Mouse (Mus musculus) ES-Bruce4 (cell line): ENCODE data around the gene Fxyd5. TPM values are rescaled to one million over a fixed set of nuclear protein-coding genes. Genes with fewer than 3 reads are reported as not detected.
A peak's percentile ranks its signal among the peaks of the same experiment; 100 is the strongest.

Source experiments
- H3K27ac ChIP-seq: 2 replicates; pipeline ENCODE4 v1.5.1; 2012; ENCODE audit warnings: low read length, inconsistent platforms; ENCODE audit not compliant: insufficient read depth
- H3K27me3 ChIP-seq: 2 replicates; pipeline ENCODE4 v1.6.1; 2012; ENCODE audit warnings: mild to moderate bottlenecking, low read length, inconsistent platforms; ENCODE audit not compliant: control insufficient read depth, poor library complexity, insufficient read depth, severe bottlenecking
- H3K36me3 ChIP-seq: 2 replicates; pipeline ENCODE4 v1.6.1; 2012; ENCODE audit warnings: inconsistent platforms, mild to moderate bottlenecking, low read length, moderate library complexity; ENCODE audit not compliant: control insufficient read depth, poor library complexity, insufficient read depth, severe bottlenecking
- H3K4me1 ChIP-seq: one replicate; pipeline ENCODE4 v1.8.1; 2011; ENCODE audit warnings: low read length; ENCODE audit not compliant: control insufficient read depth, insufficient read depth
- H3K4me3 ChIP-seq: 2 replicates; pipeline ENCODE4 v1.5.1; 2011; ENCODE audit warnings: low read depth, mild to moderate bottlenecking, low read length
- H3K9ac ChIP-seq: 2 replicates; pipeline ENCODE4 v1.6.1; 2012; ENCODE audit warnings: low read depth, mild to moderate bottlenecking, inconsistent platforms; ENCODE audit not compliant: poor library complexity, severe bottlenecking
- H3K9me3 ChIP-seq: replicated peaks from 2 replicates; pipeline ENCODE4 v1.6.1; 2012; ENCODE audit warnings: mild to moderate bottlenecking, low read length, inconsistent platforms; ENCODE audit not compliant: control insufficient read depth, poor library complexity, insufficient read depth, severe bottlenecking
- CTCF ChIP-seq: IDR thresholded peaks from one replicate; pipeline ENCODE4 v1.8.1; 2011; ENCODE audit warnings: low read depth, low read length
- EP300 ChIP-seq: IDR thresholded peaks from 2 replicates; pipeline ENCODE4 v1.6.1; 2011; ENCODE audit warnings: low read depth, low read length; ENCODE audit not compliant: insufficient read depth
- POLR2A ChIP-seq: IDR thresholded peaks from one replicate; pipeline ENCODE4 v1.8.1; 2011; ENCODE audit warnings: low read length; ENCODE audit not compliant: insufficient read depth
- polyA plus RNA-seq: library from polyadenylated mRNA; stranded (reverse); fragments of >200 nt; gene quantifications from 2 replicates; pipeline ENCODE4 v1.2.4, GENCODE M21; 2011; ENCODE audit warnings: low read depth; ENCODE audit not compliant: missing spikeins, insufficient read depth, insufficient read length

The Fxyd5 gene
- polyA plus RNA-seq, 1 experiment, result 6.0 TPM

DNA sequence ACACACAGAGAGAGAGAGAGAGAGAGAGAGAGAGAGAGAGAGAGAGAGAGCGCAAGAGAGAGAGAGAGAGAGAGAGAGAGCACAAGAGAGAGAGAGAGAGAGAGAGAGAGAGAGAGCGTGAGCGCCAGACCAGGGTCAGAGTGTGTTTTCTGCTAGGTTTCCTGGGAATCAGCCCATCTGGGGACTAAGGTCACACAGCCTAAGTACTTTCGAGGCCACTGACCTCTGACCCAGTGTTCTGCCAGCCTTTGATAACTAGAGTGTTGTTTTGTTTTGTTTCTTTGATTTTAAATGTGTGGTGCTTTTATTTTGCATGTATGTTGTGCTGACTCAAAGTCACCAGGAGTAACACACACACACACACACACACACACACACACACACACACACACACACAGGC is 13.6 kb upstream of the Fxyd5 start:
- no peak overlapping the region for H3K4me3 ChIP-seq
- H3K36me3 ChIP-seq, result no peaks in the 10 kb centered on the region
- no peak for TF ChIP-seq CTCF
- no peak for TF ChIP-seq EP300
- TF ChIP-seq POLR2A, result no peak
- H3K9ac ChIP-seq, result no peak overlapping the region
- no peaks in the 10 kb centered on the region for H3K9me3 ChIP-seq
- no peaks in the 10 kb centered on the region for H3K4me1 ChIP-seq
- no peak overlapping the region for H3K27ac ChIP-seq
- H3K27me3 ChIP-seq, result peaks cover 10% of the 10 kb centered on the region

DNA sequence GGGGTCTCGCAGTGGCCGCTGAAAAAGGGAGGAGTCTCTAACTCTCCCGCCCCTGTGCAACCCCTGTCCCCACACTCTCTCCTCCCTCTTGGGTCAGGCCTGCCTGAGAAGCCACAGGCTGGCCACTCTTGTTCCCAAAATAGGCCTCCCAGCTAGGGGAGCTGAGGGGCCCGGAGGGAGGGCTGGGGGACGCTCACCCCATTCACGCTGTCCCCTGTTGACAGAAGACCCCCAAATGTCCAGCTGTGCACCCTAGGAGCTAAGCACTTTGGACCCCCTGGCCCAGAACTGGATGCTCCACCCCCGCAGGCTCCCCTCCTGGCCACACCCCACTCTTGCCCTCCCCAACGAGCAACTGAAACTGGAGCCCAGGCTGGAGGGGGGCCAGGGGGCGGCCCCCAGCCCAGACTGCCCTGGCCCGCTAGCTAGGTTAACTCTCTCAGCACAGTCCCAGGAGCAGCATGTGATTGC is 13.1 kb upstream of the Fxyd5 start:
- Histone ChIP-seq H3K27ac (no peak overlapping the region), H3K9ac (no peak overlapping the region), H3K4me1 (no peaks in the 10 kb centered on the region), H3K36me3 (no peaks in the 10 kb centered on the region), H3K9me3 (no peaks in the 10 kb centered on the region), H3K27me3 (peaks cover 11% of the 10 kb centered on the region), H3K4me3 (no peak overlapping the region)
- TF ChIP-seq EP300, result no peak
- TF ChIP-seq CTCF, result no peak
- no peak for TF ChIP-seq POLR2A

GRCm38 (mm10) chr7:31054661-31055320 is 12.5 kb upstream of the Fxyd5 start:
- Histone ChIP-seq H3K9me3 (no peaks in the 10 kb centered on the region), H3K36me3 (no peaks in the 10 kb centered on the region), H3K27me3 (peaks cover 11% of the 10 kb centered on the region), H3K27ac (no peak overlapping the region), H3K9ac (no peak overlapping the region), H3K4me1 (no peaks in the 10 kb centered on the region), H3K4me3 (no peak overlapping the region)
- no peak for TF ChIP-seq CTCF
- TF ChIP-seq EP300, result no peak
- TF ChIP-seq POLR2A, result no peak

- no peaks in the 10 kb centered on the region for H3K36me3 ChIP-seq
- no peak overlapping the region for H3K9ac ChIP-seq
- no peaks in the 10 kb centered on the region for H3K9me3 ChIP-seq
- H3K27me3 ChIP-seq, result peaks cover 11% of the 10 kb centered on the region
- TF ChIP-seq POLR2A (no peak), EP300 (no peak), CTCF (no peak)
- H3K27ac ChIP-seq, result no peak overlapping the region
- no peak overlapping the region for H3K4me3 ChIP-seq
- H3K4me1 ChIP-seq, result no peaks in the 10 kb centered on the region
These were observed 11.7 kb upstream of the Fxyd5 start for GRCm38 (mm10) chr7:31053882-31054447.

- Histone ChIP-seq H3K9ac (0 out of 2 replicates have a peak overlapping the region, but pooled peaks have one; percentile 10), H3K9me3 (no peaks in the 10 kb centered on the region), H3K36me3 (no peaks in the 10 kb centered on the region), H3K27ac (no peak overlapping the region), H3K27me3 (peaks cover 11% of the 10 kb centered on the region), H3K4me1 (no peaks in the 10 kb centered on the region), H3K4me3 (peak overlapping the region; percentile 65)
- no peak for TF ChIP-seq EP300
- TF ChIP-seq CTCF, result peak; percentile 13
- no peak for TF ChIP-seq POLR2A
These were observed 10.6 kb upstream of the Fxyd5 start for GRCm38 (mm10) chr7:31052636-31053434.

GRCm38 (mm10) chr7:31052251-31052635 is 10.0 kb upstream of the Fxyd5 start:
- Histone ChIP-seq H3K27me3 (peaks cover 11% of the 10 kb centered on the region), H3K4me3 (peak overlapping the region; percentile 65), H3K27ac (no peak overlapping the region), H3K36me3 (no peaks in the 10 kb centered on the region), H3K9ac (0 out of 2 replicates have a peak overlapping the region, but pooled peaks have one; percentile 10), H3K9me3 (no peaks in the 10 kb centered on the region), H3K4me1 (no peaks in the 10 kb centered on the region)
- TF ChIP-seq EP300, result no peak
- TF ChIP-seq CTCF, result no peak
- TF ChIP-seq POLR2A, result no peak
